Mouse (Mus musculus): ENCODE data around the gene Chsy1. TPM values are rescaled to one million over a fixed set of nuclear protein-coding genes. Genes with fewer than 3 reads are reported as not detected.

Chsy1 gene
- polyA plus RNA-seq, 1 experiment: 1.8 TPM

GRCm38 (mm10) chr7:66212887-66213286 is 103.6 kb downstream of the Chsy1 start:
- Histone ChIP-seq H3K4me1 (ENCODE audit: control insufficient read depth, insufficient read depth, low read length) (no peaks in the 10 kb centered on the region), H3K4me3 (ENCODE audit: control insufficient read depth, low read depth, low read length) (no peak overlapping the region), H3K36me3 (ENCODE audit: control insufficient read depth, insufficient read depth, low read length) (no peaks in the 10 kb centered on the region), H3K27me3 (ENCODE audit: control insufficient read depth, insufficient read depth, low read length) (no peaks in the 10 kb centered on the region), H3K27ac (ENCODE audit: control insufficient read depth, insufficient read depth, low read depth, low read length) (no peak overlapping the region)
- TF ChIP-seq CTCF (IDR thresholded peaks at IDR 0.05; ENCODE audit: control insufficient read depth, insufficient read depth, insufficient replicate concordance, low read depth, low read length) (no peak), POLR2A (IDR thresholded peaks at IDR 0.05; ENCODE audit: control insufficient read depth, low read depth, low read length) (no peak)

GRCm38 (mm10) chr7:66214477-66214876 is 105.2 kb downstream of the Chsy1 start:
- TF ChIP-seq POLR2A (IDR thresholded peaks at IDR 0.05; ENCODE audit: control insufficient read depth, low read depth, low read length): no peak
- Histone ChIP-seq H3K4me1 (ENCODE audit: control insufficient read depth, insufficient read depth, low read length) (no peaks in the 10 kb centered on the region), H3K36me3 (ENCODE audit: control insufficient read depth, insufficient read depth, low read length) (no peaks in the 10 kb centered on the region), H3K27ac (ENCODE audit: control insufficient read depth, insufficient read depth, low read depth, low read length) (no peak overlapping the region), H3K27me3 (ENCODE audit: control insufficient read depth, insufficient read depth, low read length) (no peaks in the 10 kb centered on the region), H3K4me3 (ENCODE audit: control insufficient read depth, low read depth, low read length) (no peak overlapping the region)

- Histone ChIP-seq H3K4me1 (ENCODE audit: control insufficient read depth, insufficient read depth, low read length) (no peaks in the 10 kb centered on the region), H3K4me3 (ENCODE audit: control insufficient read depth, low read depth, low read length) (no peak overlapping the region), H3K27me3 (ENCODE audit: control insufficient read depth, insufficient read depth, low read length) (no peaks in the 10 kb centered on the region), H3K36me3 (ENCODE audit: control insufficient read depth, insufficient read depth, low read length) (no peaks in the 10 kb centered on the region), H3K27ac (ENCODE audit: control insufficient read depth, insufficient read depth, low read depth, low read length) (no peak overlapping the region)
- TF ChIP-seq CTCF (IDR thresholded peaks at IDR 0.05; ENCODE audit: control insufficient read depth, insufficient read depth, insufficient replicate concordance, low read depth, low read length) (no peak), POLR2A (IDR thresholded peaks at IDR 0.05; ENCODE audit: control insufficient read depth, low read depth, low read length) (no peak)
Measured at GRCm38 (mm10) chr7:66215911-66216310, 106.6 kb downstream of the Chsy1 start.

GRCm38 (mm10) chr7:66217011-66217410 is 107.7 kb downstream of the Chsy1 start:
- Histone ChIP-seq H3K4me1 (ENCODE audit: control insufficient read depth, insufficient read depth, low read length) (no peaks in the 10 kb centered on the region), H3K27ac (ENCODE audit: control insufficient read depth, insufficient read depth, low read depth, low read length) (no peak overlapping the region), H3K4me3 (ENCODE audit: control insufficient read depth, low read depth, low read length) (no peak overlapping the region), H3K36me3 (ENCODE audit: control insufficient read depth, insufficient read depth, low read length) (no peaks in the 10 kb centered on the region), H3K27me3 (ENCODE audit: control insufficient read depth, insufficient read depth, low read length) (no peaks in the 10 kb centered on the region)
- TF ChIP-seq POLR2A (IDR thresholded peaks at IDR 0.05; ENCODE audit: control insufficient read depth, low read depth, low read length): no peak
- no peak for TF ChIP-seq CTCF (IDR thresholded peaks at IDR 0.05; ENCODE audit: control insufficient read depth, insufficient read depth, insufficient replicate concordance, low read depth, low read length)

DNA sequence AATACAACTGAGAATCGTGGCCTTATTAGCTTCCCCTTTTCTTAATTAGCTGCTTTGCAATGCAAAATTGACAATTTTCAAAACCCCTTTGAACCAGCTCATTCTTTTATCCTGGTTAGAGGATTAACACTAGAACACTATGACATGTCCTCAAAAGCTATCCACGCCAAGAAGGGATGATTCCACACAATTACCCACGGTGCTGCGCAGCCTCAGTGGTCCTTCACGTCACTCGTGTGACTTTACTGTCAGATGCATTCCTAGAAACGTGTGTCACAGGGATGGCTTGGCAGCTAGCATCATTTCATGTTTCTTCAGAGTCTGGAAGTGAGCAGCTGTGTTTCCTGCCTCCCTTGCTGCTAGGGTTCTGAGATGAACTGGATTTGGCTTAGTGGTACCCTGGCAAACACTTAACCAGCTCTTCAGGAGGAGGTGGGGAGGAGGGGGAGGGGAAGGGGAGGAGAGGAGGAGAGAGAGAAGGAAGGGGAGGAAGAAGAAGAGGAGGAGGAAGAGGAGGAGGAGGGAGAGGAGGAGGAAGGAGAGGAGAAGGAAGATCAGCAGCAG is 108.3 kb downstream of the Chsy1 start:
- Histone ChIP-seq H3K27ac (ENCODE audit: control insufficient read depth, insufficient read depth, low read depth, low read length) (no peak overlapping the region), H3K4me3 (ENCODE audit: control insufficient read depth, low read depth, low read length) (no peak overlapping the region), H3K4me1 (ENCODE audit: control insufficient read depth, insufficient read depth, low read length) (no peaks in the 10 kb centered on the region), H3K27me3 (ENCODE audit: control insufficient read depth, insufficient read depth, low read length) (no peaks in the 10 kb centered on the region), H3K36me3 (ENCODE audit: control insufficient read depth, insufficient read depth, low read length) (no peaks in the 10 kb centered on the region)
- TF ChIP-seq POLR2A (IDR thresholded peaks at IDR 0.05; ENCODE audit: control insufficient read depth, low read depth, low read length): no peak
- no peak for TF ChIP-seq CTCF (IDR thresholded peaks at IDR 0.05; ENCODE audit: control insufficient read depth, insufficient read depth, insufficient replicate concordance, low read depth, low read length)

- Histone ChIP-seq H3K27ac (ENCODE audit: control insufficient read depth, insufficient read depth, low read depth, low read length) (no peak overlapping the region), H3K4me1 (ENCODE audit: control insufficient read depth, insufficient read depth, low read length) (no peaks in the 10 kb centered on the region), H3K27me3 (ENCODE audit: control insufficient read depth, insufficient read depth, low read length) (no peaks in the 10 kb centered on the region), H3K4me3 (ENCODE audit: control insufficient read depth, low read depth, low read length) (no peak overlapping the region), H3K36me3 (ENCODE audit: control insufficient read depth, insufficient read depth, low read length) (no peaks in the 10 kb centered on the region)
- TF ChIP-seq POLR2A (IDR thresholded peaks at IDR 0.05; ENCODE audit: control insufficient read depth, low read depth, low read length) (no peak), CTCF (IDR thresholded peaks at IDR 0.05; ENCODE audit: control insufficient read depth, insufficient read depth, insufficient replicate concordance, low read depth, low read length) (no peak)
Measured at GRCm38 (mm10) chr7:66218193-66219014, 109.1 kb downstream of the Chsy1 start.

GRCm38 (mm10) chr7:66219028-66219793 is 109.9 kb downstream of the Chsy1 start:
- Histone ChIP-seq H3K27ac (ENCODE audit: control insufficient read depth, insufficient read depth, low read depth, low read length) (no peak overlapping the region), H3K4me1 (ENCODE audit: control insufficient read depth, insufficient read depth, low read length) (no peaks in the 10 kb centered on the region), H3K4me3 (ENCODE audit: control insufficient read depth, low read depth, low read length) (no peak overlapping the region), H3K27me3 (ENCODE audit: control insufficient read depth, insufficient read depth, low read length) (no peaks in the 10 kb centered on the region), H3K36me3 (ENCODE audit: control insufficient read depth, insufficient read depth, low read length) (no peaks in the 10 kb centered on the region)
- no peak for TF ChIP-seq CTCF (IDR thresholded peaks at IDR 0.05; ENCODE audit: control insufficient read depth, insufficient read depth, insufficient replicate concordance, low read depth, low read length)
- TF ChIP-seq POLR2A (IDR thresholded peaks at IDR 0.05; ENCODE audit: control insufficient read depth, low read depth, low read length): no peak

All from testis, adult 2 months (tissue).